Mouse (Mus musculus): ENCODE measurements around the gene Sfrp5. TPM values are rescaled to one million over a fixed set of nuclear protein-coding genes. Genes with fewer than 3 reads are reported as not detected.

Gene Sfrp5
- polyA plus RNA-seq, 1 experiment: not detected

DNA sequence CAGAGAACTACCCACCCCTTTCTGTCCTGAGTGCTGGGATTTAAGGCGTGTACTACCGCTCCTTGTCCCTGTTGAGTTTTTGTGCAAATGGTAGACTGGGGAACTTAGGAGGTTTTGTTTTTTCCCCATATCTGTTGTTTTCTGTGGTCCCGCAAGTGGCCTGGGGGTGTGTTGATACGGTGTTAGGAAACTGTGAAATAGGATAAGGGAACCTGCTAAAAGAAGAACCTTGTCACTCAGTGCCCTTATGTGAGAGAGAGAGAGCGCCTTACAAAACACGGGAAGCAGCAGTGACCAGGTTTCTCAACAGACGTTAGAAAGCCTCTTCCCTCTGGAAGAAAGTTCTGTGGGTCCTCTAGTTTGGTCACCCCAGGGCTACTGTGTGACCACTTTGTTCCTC, 25.2 kb downstream of the Sfrp5 start:
- Histone ChIP-seq H3K27ac (ENCODE audit: insufficient read depth, low read length) (no peak overlapping the region), H3K4me1 (ENCODE audit: control insufficient read depth, insufficient read depth, low read length) (no peaks in the 10 kb centered on the region), H3K4me3 (ENCODE audit: insufficient read depth, low read length) (no peak overlapping the region)
- no peak for TF ChIP-seq CTCF (IDR thresholded peaks at IDR 0.05; ENCODE audit: borderline replicate concordance, insufficient read depth, low read length)
- TF ChIP-seq POLR2A (IDR thresholded peaks at IDR 0.05; ENCODE audit: low read depth, low read length): no peak

DNA sequence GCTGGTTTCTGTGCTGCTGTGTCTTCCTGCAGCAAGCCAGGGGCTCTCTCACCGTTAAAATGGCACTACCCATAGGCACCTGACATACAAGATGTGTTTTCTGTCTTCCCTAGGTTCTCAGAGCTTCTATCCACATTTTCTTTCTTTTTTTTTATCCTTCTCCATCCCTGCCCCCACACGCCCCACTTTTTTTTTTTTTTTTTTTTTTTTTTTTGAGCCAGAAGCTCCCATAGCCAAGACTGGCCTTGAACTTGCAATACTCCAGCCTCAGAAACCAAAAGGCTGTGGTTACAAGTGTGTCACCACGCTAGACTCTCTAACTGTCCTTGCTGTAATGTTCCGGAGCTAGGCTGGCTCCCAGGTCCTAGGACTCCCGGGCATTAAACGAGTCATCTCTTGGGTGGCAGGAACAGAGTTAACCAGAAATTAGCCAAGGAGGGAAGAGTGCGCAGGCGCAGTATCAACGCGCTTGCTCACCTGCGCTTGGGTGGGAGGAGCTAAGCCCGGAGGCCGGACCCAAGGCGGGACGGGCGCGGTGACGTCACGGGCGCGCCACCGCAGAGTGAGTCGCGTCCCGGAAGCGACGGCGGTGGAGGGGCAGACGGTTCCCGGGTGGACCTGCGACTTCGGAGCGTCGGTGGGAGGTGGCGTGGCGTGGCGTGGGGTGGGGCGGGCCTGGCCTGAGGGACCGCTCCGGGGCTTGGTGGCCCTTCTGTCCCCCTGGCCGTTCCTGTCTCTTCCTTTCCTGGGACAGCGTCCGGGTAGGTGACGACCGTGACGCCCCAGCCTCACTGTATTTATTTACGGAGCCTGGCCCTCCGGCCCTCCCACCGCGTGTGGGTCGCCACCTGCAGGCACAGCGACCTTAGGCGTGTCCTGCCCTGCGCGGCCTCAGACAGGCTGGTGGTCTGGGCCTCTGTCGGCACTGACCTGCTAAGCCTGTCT, 31.8 kb downstream of the Sfrp5 start:
- Histone ChIP-seq H3K27ac (ENCODE audit: insufficient read depth, low read length) (no peak overlapping the region), H3K4me3 (ENCODE audit: insufficient read depth, low read length) (peak overlapping the region; percentile 66), H3K4me1 (ENCODE audit: control insufficient read depth, insufficient read depth, low read length) (0 out of 2 replicates have a peak, but pooled peaks cover 5% of the 10 kb centered on the region)
- no peak for TF ChIP-seq CTCF (IDR thresholded peaks at IDR 0.05; ENCODE audit: borderline replicate concordance, insufficient read depth, low read length)
- peak; percentile 86 for TF ChIP-seq POLR2A (IDR thresholded peaks at IDR 0.05; ENCODE audit: low read depth, low read length)

DNA sequence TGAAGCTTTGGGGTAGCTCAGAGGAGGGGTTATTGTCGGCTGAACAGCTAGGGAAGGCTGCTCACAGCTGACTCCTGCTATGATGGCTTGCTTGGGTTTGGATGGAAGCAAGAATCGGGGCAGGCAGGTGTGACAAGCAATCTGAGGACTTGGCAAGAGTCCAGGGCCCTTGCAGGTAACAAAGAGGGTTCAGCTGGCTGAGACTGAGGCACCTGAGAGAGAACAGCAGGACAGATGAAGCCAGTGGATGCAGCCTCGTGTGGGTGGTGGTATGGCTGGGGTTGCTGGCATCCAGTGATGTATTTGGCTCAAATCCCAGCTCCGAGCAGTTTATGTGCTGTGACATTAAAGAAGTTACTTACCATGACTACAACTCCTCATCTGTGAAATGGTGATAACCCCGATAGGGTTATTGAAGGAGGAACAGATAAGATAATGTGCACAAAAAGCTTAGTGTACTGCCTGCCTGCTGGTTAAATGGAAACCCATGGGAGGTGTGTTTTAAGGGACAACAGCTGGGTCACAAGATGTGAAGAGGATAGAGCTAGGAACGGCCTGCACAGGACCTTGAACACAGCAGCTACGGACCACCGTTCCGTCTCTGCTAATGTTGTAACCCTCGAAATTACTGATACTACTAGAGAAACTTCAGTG, 32.6 kb downstream of the Sfrp5 start:
- no peak for TF ChIP-seq CTCF (IDR thresholded peaks at IDR 0.05; ENCODE audit: borderline replicate concordance, insufficient read depth, low read length)
- H3K4me1 ChIP-seq (ENCODE audit: control insufficient read depth, insufficient read depth, low read length): 0 out of 2 replicates have a peak, but pooled peaks cover 5% of the 10 kb centered on the region
- H3K4me3 ChIP-seq (ENCODE audit: insufficient read depth, low read length): no peak overlapping the region
- no peak overlapping the region for H3K27ac ChIP-seq (ENCODE audit: insufficient read depth, low read length)

DNA sequence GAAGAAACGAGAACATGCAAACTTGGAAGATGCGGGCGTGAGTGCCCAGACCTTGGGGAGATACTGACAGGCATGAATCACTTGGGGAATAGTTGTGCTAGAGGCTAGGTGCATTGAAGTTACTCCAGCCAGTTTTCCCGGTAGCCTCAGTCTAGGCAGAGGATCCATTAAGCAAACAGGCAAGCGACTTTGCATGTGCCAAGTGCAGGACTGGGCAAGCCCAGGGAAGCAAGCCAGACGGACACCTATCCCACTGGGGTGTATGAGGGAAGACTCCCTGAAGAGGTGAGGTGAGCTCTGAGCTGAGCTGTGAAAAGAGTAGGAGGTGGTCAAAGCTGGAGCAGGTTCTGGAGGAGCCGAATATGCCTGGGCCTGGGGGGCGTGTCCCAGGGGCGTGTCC, 34.6 kb downstream of the Sfrp5 start:
- Histone ChIP-seq H3K4me1 (ENCODE audit: control insufficient read depth, insufficient read depth, low read length) (0 out of 2 replicates have a peak, but pooled peaks cover 5% of the 10 kb centered on the region), H3K27ac (ENCODE audit: insufficient read depth, low read length) (no peak overlapping the region), H3K4me3 (ENCODE audit: insufficient read depth, low read length) (no peak overlapping the region)
- TF ChIP-seq POLR2A (IDR thresholded peaks at IDR 0.05; ENCODE audit: low read depth, low read length): no peak
- TF ChIP-seq CTCF (IDR thresholded peaks at IDR 0.05; ENCODE audit: borderline replicate concordance, insufficient read depth, low read length): no peak

DNA sequence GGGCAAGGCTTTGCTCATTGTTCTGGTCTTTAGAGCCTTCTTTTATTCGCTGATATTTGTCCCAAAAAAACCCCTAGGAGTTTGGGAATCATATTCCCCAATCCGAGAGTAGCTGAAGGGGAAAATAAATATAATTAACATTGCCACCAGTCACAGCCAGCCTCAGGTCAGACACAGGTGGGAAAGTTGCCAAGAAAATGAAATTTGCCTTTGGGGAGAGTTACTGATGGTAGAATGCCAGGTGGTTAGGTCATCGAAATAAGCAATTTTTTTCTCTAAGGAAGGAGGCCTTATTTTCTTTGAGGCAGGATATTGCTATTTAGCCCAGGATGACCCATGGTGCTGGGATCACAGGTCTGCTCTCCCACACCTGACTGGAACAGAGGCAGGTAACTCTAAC, 35.3 kb downstream of the Sfrp5 start:
- Histone ChIP-seq H3K4me3 (ENCODE audit: insufficient read depth, low read length) (no peak overlapping the region), H3K4me1 (ENCODE audit: control insufficient read depth, insufficient read depth, low read length) (0 out of 2 replicates have a peak, but pooled peaks cover 5% of the 10 kb centered on the region), H3K27ac (ENCODE audit: insufficient read depth, low read length) (no peak overlapping the region)
- TF ChIP-seq POLR2A (IDR thresholded peaks at IDR 0.05; ENCODE audit: low read depth, low read length) (no peak), CTCF (IDR thresholded peaks at IDR 0.05; ENCODE audit: borderline replicate concordance, insufficient read depth, low read length) (no peak)

DNA sequence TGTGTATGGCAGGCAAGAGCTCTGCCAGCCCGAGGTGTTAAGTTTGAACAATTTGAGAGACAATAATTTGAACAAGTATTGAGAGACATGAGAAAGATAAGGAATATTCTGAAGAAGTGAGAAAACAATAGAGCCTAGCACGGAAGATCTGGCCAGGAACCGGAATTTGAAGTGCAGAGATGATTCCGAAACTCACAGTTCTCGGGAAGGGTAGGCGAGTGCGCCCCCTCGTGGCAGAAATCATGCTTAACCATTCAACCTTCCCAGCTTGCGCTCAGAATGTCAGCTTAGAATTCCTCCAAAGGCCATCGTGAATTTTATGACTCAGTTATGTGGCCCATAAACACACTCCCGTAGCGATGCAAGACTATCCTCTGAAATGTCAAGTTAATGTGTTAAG, 35.9 kb downstream of the Sfrp5 start:
- Histone ChIP-seq H3K27ac (ENCODE audit: insufficient read depth, low read length) (no peak overlapping the region), H3K4me1 (ENCODE audit: control insufficient read depth, insufficient read depth, low read length) (no peaks in the 10 kb centered on the region), H3K4me3 (ENCODE audit: insufficient read depth, low read length) (no peak overlapping the region)
- TF ChIP-seq CTCF (IDR thresholded peaks at IDR 0.05; ENCODE audit: borderline replicate concordance, insufficient read depth, low read length) (peak; percentile 81; the same call in 1 of the 2 replicates), POLR2A (IDR thresholded peaks at IDR 0.05; ENCODE audit: low read depth, low read length) (no peak; the same call in 1 of the 2 replicates)

DNA sequence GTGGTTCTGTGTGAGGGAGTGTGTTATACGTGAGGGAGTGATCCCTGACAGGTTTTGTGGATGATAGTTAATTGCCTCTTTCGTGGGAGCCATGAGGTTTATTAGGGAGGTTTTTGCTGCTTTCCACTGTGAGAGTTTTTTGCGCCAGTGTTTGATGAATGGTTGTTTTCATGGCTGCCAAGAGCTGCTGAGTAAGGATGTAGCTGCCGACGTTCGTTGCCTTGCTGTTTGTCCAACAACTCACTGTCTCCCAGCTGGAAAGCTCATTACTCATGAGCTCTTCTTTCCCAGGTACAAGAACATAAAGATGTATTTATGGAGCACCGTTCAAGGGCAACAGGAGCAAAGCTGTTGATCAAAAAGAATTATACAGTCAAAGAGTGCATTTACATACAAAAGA, 37.9 kb downstream of the Sfrp5 start:
- no peak overlapping the region for H3K27ac ChIP-seq (ENCODE audit: insufficient read depth, low read length)
- no peak for TF ChIP-seq POLR2A (IDR thresholded peaks at IDR 0.05; ENCODE audit: low read depth, low read length)
- TF ChIP-seq CTCF (IDR thresholded peaks at IDR 0.05; ENCODE audit: borderline replicate concordance, insufficient read depth, low read length): no peak
- no peak overlapping the region for H3K4me3 ChIP-seq (ENCODE audit: insufficient read depth, low read length)
- H3K4me1 ChIP-seq (ENCODE audit: control insufficient read depth, insufficient read depth, low read length): no peaks in the 10 kb centered on the region

DNA sequence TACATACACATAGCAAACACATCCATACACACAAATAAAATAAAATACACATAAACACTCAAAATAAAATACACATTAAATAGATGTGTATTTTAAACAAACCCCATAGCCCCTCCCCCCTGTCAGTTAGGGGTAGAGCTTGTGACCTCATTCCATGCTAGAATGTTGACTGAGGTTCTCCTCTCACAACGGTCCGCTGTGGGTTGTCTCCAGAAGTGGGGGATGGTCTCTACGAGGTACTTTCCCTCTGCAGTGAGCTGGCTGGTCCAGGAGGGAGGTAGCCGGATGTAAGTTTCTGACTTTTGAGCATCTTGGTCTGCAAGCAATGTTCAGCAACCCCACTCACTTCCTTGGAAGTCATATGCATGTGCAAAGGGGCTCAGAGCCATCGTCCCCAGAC, 38.3 kb downstream of the Sfrp5 start, which contains the start of gene Zfyve27:
Zfyve27 (plus strand) TSS at position 188 of the 400 bp plus-strand sequence.
- Histone ChIP-seq H3K27ac (ENCODE audit: insufficient read depth, low read length) (no peak within 1 kb of the TSS), H3K4me3 (ENCODE audit: insufficient read depth, low read length) (no peak within 1 kb of the TSS), H3K4me1 (ENCODE audit: control insufficient read depth, insufficient read depth, low read length) (no peaks in the 10 kb centered on the region)
- TF ChIP-seq POLR2A (IDR thresholded peaks at IDR 0.05; ENCODE audit: low read depth, low read length) (no peak), CTCF (IDR thresholded peaks at IDR 0.05; ENCODE audit: borderline replicate concordance, insufficient read depth, low read length) (no peak)

DNA sequence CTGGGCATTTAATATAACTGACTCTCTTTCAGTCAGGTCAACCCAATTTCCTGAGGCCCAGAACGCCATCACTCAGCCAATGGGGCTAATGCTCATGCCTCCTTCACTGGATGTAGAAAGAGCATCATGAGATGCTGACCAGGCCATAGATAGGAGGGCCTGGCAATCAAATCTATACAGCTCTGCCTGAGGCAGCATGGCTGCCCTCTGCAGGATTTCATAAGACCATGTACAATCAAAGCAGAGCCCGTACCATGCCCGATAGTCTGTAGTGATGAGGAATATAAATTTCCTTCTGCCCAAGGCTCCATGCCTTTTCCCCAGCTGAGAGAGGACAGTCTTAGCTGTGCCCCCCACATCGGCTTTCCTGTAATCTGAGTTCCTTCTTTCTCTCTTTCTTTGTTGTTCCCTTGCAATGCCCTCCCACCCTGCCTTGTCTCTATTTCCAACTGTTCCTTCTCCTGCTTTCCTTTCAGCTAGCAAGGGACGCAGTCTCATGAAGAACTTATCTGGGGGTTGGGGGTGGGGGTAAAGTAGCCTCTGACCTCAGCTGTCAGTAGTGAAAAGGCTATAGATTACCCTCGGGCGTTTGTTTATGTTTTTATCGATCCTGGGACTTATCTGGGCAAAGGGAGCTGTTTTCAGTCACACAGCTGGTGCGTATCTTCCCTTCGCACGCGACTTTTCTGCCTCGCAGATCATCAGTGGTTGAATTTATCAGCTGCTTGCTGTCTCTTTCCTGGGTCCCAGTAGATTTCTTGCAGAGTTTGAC, 43.6 kb downstream of the Sfrp5 start:
- no peak for TF ChIP-seq CTCF (IDR thresholded peaks at IDR 0.05; ENCODE audit: borderline replicate concordance, insufficient read depth, low read length)
- TF ChIP-seq POLR2A (IDR thresholded peaks at IDR 0.05; ENCODE audit: low read depth, low read length): no peak
- no peak overlapping the region for H3K4me3 ChIP-seq (ENCODE audit: insufficient read depth, low read length)
- H3K4me1 ChIP-seq (ENCODE audit: control insufficient read depth, insufficient read depth, low read length): no peaks in the 10 kb centered on the region
- H3K27ac ChIP-seq (ENCODE audit: insufficient read depth, low read length): no peak overlapping the region

Data from embryonic fibroblast, embryonic 13.5 days (primary cell).